Mouse (Mus musculus): Measurements from ENCODE around the gene Acacb.

The Acacb gene

DNA sequence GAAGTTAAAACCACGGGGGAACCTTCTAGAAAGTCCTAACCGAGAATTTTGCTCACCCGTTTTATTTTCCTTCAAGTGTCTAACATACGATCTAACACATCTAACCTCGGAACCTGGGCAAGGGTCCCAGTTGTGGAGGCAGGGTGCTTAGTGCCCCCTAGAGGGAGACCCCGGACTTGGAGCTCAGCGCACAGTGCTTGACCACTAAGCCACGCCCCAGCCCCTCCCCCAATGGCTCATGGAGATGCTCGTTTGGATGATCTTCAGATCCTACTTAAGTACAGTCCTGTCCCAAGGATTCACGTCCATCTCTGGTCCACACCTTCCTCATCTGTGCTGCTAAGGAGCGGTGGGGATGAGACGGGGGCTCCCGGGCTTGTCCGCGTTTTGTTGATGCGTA is 28.3 kb downstream of the Acacb start:
- no peak for DNase-seq (ENCODE audit: low read depth, low spot score)

DNA sequence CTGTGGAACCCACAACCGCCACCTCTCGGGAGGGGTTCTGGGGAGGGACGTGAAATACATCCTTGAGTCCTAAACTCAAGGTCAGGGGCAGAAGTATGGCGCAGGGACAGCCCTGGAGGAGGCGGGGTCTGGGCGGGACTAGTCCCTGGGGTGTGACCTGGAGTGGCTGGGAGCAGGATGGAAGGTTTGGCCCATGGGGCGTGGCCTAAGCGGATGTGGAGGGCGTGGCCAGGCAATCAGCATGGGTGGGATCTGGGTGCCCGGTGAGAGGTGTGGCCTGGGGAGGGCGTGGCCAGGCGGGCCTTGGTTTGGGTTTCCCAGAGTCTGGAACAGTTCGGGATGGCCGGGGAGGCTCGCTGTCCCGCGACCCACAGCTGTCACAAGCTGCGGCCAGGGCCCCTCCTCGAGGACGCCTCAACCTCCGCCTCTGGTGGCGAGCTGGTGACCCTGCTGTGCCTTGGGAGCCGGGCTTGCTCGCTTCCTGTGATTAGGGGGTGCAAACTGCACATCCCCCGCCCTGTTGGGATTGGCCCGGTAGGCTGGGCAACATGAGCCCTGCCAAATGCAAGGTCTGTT is 29.3 kb downstream of the Acacb start:
- peak; percentile 16 for DNase-seq (ENCODE audit: low read depth, low spot score)

DNA sequence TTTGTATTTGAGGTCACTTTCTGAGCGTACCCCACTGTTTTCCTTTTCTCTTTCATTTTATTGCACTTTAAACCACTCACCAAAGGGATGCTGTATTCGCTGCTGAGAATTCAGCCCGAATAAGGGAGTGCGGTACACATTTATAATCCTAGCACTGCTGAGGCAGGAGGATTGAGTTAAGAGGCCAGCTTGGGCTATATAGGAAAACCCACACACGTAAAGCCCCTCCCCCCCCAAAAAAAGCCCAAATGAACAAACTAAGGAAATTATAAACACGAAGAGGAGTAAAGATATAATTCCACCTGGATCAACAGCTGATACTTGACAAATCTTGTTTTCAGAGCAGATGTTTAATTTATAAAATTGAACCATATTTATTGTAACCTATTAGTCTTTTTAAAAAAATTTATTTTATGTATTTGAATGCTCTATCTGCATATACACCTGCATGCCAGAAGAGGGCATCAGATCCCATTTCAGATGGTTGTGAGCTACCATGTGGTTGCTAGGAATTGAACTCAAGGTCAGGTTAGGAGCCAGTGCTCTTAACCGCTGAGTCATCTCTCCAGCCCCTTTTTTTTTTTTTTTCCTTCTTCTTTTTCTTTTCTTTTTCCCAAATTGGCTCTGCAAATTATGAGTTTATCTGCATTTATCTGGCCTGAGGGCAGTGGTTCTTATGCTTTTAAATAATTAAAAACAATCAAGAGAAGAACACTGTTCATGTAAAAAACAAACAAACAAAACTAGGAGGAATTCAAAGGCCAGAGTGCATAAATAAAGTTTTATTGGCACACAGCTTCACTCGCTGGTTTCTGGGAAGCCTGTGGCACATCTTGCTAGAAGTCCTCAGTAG is 30.4 kb downstream of the Acacb start:
- DNase-seq (ENCODE audit: low read depth, low spot score), result no peak

DNA sequence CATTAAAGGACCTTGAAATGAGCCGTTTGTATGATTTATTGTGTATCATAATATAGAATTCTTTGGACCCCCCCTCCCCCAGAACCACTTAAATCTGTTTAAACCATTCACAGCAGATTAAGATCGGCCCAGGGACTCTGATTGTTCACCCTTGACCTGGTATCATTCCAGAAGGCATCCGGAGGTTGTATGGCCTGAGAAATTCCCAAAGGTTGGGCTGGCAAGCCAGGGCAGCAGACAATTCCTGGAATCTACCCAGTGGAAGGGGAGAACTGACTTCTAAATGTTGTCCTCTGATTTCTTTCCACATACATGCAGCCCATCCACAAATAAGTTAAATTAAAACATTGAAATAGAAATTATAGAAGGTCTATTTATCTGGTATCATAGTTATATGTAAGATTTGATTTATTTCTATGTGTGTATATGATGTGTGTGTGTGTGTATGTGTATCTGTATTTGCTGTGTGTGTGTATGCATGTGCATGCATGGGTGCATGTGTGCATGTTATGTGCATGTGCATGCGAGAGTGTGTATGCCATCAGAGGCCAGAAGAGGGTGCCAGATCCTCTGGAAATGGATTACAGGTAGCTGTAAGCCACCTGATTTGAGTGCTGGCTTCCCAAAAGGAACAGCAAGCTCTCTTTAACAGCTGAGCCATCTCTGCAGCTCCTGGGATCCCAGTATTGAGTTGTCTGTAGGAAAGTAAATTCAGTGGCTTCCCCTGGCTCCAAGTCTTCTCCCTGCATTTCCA is 31.8 kb downstream of the Acacb start:
- no peak for DNase-seq (ENCODE audit: low read depth, low spot score)

DNA sequence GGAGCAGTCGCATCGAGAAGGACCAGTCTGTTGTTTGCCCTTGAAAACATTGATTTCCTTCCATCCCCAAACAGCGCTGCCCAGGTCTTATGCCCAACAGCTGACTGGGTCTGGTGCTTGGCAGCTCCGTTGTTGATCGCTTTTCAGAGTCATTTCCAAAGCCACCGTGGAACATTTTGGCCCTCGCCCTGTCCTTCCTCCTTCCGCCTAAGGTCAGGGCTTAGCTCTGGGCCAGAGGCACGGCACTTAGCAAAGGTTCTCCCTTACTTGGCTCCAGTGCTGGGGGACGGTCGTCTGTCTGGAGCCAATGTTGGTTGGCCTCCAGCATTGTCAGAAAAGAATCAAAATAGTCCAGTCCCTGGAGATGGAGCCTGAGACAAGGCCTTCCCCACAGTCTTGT is 33.2 kb downstream of the Acacb start:
- no peak for DNase-seq (ENCODE audit: low read depth, low spot score)

- DNase-seq (ENCODE audit: low read depth, low spot score), result no peak
These were observed 37.2 kb downstream of the Acacb start for GRCm38 (mm10) chr5:114183493-114183892.

DNA sequence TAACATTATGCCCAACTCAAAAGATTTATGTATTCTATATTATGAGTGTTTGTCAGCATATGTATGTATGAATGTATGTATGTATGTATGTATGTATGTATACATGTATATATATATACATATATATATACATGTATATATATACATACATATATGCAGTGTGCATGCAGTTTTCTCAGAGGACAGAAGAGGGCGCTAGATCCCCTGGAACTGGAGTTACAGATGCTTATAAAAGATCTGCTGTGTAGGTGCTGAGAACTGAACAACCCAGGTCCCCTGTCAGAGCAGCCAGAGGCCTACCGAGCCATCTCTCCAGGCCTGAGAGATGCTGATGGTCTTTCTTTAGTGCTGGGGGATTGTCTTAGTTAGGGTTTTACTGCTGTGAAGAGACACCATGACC is 40.8 kb downstream of the Acacb start:
- DNase-seq (ENCODE audit: low read depth, low spot score), result no peak

DNA sequence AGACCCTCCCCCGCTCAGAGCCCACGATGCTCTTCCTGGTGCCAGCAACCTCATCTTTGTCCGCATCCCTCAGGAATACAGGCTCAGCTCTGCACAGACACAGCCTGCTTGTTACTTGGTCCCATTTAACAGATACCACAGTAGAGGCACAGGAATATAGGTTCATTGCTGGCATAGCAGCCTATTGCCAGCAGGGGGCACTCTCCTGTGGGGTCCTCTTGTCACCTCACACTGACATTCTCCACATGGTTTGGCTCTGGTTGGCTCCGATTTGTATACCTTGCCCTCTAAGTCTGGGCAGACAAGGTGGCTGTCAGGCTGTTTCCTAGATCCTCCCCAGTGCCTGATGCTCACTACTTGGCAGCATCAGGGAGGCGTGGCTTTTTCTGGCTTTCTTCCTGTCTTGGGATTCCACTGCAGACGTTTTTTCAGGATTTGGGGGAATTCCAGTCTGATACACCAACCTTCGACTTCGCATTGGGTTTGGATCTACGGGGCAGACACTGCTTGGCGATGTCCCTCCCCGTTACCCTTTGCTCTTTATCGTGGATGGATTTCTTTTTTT is 42.6 kb downstream of the Acacb start:
- no peak for DNase-seq (ENCODE audit: low read depth, low spot score)

- DNase-seq (ENCODE audit: low read depth, low spot score), result no peak
These were observed 47.8 kb downstream of the Acacb start for GRCm38 (mm10) chr5:114194161-114194560.

DNA sequence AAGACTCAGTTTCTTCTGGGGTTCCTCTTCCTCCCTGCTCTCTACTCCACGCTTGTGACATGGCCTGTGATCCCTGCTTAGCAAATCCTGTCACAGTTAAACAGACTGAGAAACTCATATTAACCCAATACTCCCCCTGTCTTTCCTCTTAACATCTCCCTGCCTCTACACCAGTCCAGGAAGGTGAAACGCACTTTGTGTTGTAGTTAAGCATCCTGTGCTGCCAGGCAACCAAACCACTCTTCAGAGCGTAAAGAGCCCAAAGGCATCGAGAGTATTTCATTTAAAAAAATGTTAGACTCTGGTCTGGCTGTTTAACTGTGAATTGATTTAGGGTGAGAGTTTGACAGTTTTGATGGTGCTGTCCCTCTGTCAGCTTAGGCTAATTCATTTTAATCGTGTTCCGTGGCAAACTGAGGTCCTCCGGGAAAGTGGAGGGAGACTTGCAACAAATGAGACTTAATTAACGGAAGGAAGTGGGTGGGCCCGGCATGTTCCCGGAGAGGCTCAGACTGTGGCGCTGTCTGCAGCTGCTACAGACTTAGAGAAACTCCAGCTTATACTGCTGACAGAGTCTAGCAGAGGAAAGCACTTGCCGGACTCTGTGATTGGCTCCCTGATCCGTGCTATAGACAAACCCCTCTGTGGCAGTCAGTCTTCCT is 52.9 kb downstream of the Acacb start:
- DNase-seq (ENCODE audit: low read depth, low spot score), result no peak

- DNase-seq (ENCODE audit: low read depth, low spot score), result no peak
These were observed 59.8 kb downstream of the Acacb start for GRCm38 (mm10) chr5:114206158-114206557.

GRCm38 (mm10) chr5:114213183-114213582 is 66.8 kb downstream of the Acacb start:
- no peak for DNase-seq (ENCODE audit: low read depth, low spot score)

- no peak for DNase-seq (ENCODE audit: low read depth, low spot score)
These were observed 72.4 kb downstream of the Acacb start for GRCm38 (mm10) chr5:114218771-114219170.

DNA sequence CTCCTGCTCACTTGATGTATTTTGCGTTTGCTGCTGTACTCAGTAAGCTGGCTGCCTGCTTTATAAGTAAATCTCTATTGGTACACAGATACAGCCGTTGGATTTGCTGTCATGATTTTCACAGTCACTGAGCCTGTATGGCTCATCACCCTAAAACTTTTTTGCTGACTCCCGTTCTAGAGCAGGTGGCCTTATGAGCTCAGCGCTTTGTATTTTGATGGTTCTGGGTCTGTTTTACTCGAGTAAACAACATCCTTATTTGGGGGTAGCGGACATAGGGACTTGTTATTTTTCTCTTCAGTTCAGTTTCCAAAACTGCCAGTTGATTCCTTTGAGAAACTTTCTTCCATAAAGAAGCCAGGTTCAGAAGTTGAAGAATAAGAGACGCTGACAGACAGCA is 79.7 kb downstream of the Acacb start:
- DNase-seq (ENCODE audit: low read depth, low spot score), result no peak

GRCm38 (mm10) chr5:114228901-114229300 is 82.6 kb downstream of the Acacb start:
- DNase-seq (ENCODE audit: low read depth, low spot score), result no peak

- DNase-seq (ENCODE audit: low read depth, low spot score), result no peak
These were observed 92.6 kb downstream of the Acacb start for GRCm38 (mm10) chr5:114238924-114239323.

DNA sequence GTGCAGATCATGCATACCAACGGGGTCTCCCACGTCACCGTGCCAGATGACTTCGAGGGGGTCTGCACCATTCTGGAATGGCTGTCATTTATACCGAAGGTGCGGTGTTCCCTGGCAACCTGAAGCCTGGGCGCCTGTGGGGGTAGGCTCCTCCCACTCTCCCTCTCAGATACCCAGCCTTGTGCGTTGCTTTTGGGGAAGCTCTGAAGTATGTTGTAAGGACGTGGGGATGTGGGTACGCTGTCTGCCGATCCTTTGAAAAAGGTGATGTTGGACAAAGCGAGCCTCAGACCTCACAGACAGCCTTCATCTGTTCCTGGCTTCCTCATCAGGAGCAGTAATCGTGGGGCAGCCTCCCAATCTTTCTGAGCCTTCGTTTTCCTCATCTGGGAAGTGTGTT is 93.4 kb downstream of the Acacb start:
- no peak for DNase-seq (ENCODE audit: low read depth, low spot score)

GRCm38 (mm10) chr5:114246465-114246864 is 100.1 kb downstream of the Acacb start:
- DNase-seq (ENCODE audit: low read depth, low spot score), result no peak

- peak; percentile 56 for DNase-seq (ENCODE audit: low read depth, low spot score)
These were observed 101.8 kb downstream of the Acacb start for GRCm38 (mm10) chr5:114248174-114248589.

DNA sequence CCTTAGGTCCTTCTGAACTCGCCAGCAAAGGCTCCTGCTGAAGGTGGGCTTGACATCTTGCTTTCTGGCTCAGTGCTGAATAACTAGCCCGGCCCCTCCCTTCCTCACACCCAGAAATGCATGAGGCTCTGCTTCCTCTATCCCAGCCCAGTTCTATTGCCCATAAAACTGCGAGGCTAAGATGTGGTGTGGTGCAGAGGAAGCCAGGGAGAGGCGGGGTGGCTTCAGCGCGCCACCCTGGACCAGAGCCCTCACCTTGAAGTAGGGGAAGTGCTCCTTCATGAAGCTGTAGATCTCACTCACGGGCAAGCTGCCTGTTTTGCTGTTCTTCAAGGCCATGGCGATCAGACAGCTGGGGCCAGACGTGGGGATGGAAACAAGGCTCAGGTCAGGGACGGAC is 113.2 kb downstream of the Acacb start:
- no peak for DNase-seq (ENCODE audit: low read depth, low spot score)

- no peak for DNase-seq (ENCODE audit: low read depth, low spot score)
These were observed 115.2 kb downstream of the Acacb start for GRCm38 (mm10) chr5:114261494-114261893.

- no peak for DNase-seq (ENCODE audit: low read depth, low spot score)
These were observed 117.7 kb downstream of the Acacb start for GRCm38 (mm10) chr5:114264030-114264459.

All from brain, embryonic 18.5 days (tissue).